Mouse (Mus musculus): ENCODE measurements around the gene Lingo1. TPM values are rescaled to one million over a fixed set of nuclear protein-coding genes. Genes with fewer than 3 reads are reported as not detected.

The Lingo1 gene
- polyA plus RNA-seq, 1 experiment: not detected

GRCm38 (mm10) chr9:56739181-56739737, 57.0 kb downstream of the Lingo1 start:
- Histone ChIP-seq H3K4me3 (replicated peaks) (no peak overlapping the region), H3K27me3 (ENCODE audit: control insufficient read depth) (no peaks in the 10 kb centered on the region), H3K4me1 (ENCODE audit: control insufficient read depth) (no peaks in the 10 kb centered on the region), H3K9me3 (ENCODE audit: control insufficient read depth, low read length) (no peaks in the 10 kb centered on the region), H3K36me3 (ENCODE audit: control insufficient read depth) (no peaks in the 10 kb centered on the region)
- TF ChIP-seq TAL1 (IDR thresholded peaks at IDR 0.05; ENCODE audit: low read length): no peak
- TF ChIP-seq GATA1 (IDR thresholded peaks at IDR 0.05; ENCODE audit: low read length): no peak

- Histone ChIP-seq H3K9me3 (ENCODE audit: control insufficient read depth, low read length) (no peaks in the 10 kb centered on the region), H3K4me1 (ENCODE audit: control insufficient read depth) (no peaks in the 10 kb centered on the region), H3K27me3 (ENCODE audit: control insufficient read depth) (no peaks in the 10 kb centered on the region), H3K36me3 (ENCODE audit: control insufficient read depth) (no peaks in the 10 kb centered on the region), H3K4me3 (replicated peaks) (no peak overlapping the region)
- TF ChIP-seq GATA1 (IDR thresholded peaks at IDR 0.05; ENCODE audit: low read length): no peak
- TF ChIP-seq TAL1 (IDR thresholded peaks at IDR 0.05; ENCODE audit: low read length): no peak
Observed at GRCm38 (mm10) chr9:56738261-56739171, 57.8 kb downstream of the Lingo1 start.

GRCm38 (mm10) chr9:56734398-56734797, 61.9 kb downstream of the Lingo1 start:
- TF ChIP-seq GATA1 (IDR thresholded peaks at IDR 0.05; ENCODE audit: low read length): no peak
- TF ChIP-seq TAL1 (IDR thresholded peaks at IDR 0.05; ENCODE audit: low read length): no peak
- no peaks in the 10 kb centered on the region for H3K27me3 ChIP-seq (ENCODE audit: control insufficient read depth)
- no peaks in the 10 kb centered on the region for H3K4me1 ChIP-seq (ENCODE audit: control insufficient read depth)

GRCm38 (mm10) chr9:56730997-56731396, 65.3 kb downstream of the Lingo1 start:
- H3K9me3 ChIP-seq (ENCODE audit: control insufficient read depth, low read length): no peaks in the 10 kb centered on the region
- H3K4me3 ChIP-seq (replicated peaks): no peak overlapping the region
- H3K4me1 ChIP-seq (ENCODE audit: control insufficient read depth): no peaks in the 10 kb centered on the region
- no peaks in the 10 kb centered on the region for H3K36me3 ChIP-seq (ENCODE audit: control insufficient read depth)
- H3K27me3 ChIP-seq (ENCODE audit: control insufficient read depth): no peaks in the 10 kb centered on the region
- no peak for TF ChIP-seq GATA1 (IDR thresholded peaks at IDR 0.05; ENCODE audit: low read length)
- TF ChIP-seq TAL1 (IDR thresholded peaks at IDR 0.05; ENCODE audit: low read length): no peak

More at GRCm38 (mm10) chr9:56734398-56734797, 61.9 kb downstream of the Lingo1 start:
- H3K4me3 ChIP-seq (replicated peaks): no peak overlapping the region
- no peaks in the 10 kb centered on the region for H3K9me3 ChIP-seq (ENCODE audit: control insufficient read depth, low read length)
- H3K36me3 ChIP-seq (ENCODE audit: control insufficient read depth): no peaks in the 10 kb centered on the region

- no peaks in the 10 kb centered on the region for H3K27me3 ChIP-seq (ENCODE audit: control insufficient read depth)
Observed at GRCm38 (mm10) chr9:56729145-56729544, 67.1 kb downstream of the Lingo1 start.

GRCm38 (mm10) chr9:56727703-56728684, 68.3 kb downstream of the Lingo1 start:
- Histone ChIP-seq H3K36me3 (ENCODE audit: control insufficient read depth) (no peaks in the 10 kb centered on the region), H3K27me3 (ENCODE audit: control insufficient read depth) (no peaks in the 10 kb centered on the region), H3K9me3 (ENCODE audit: control insufficient read depth, low read length) (no peaks in the 10 kb centered on the region), H3K4me3 (replicated peaks) (no peak overlapping the region), H3K4me1 (ENCODE audit: control insufficient read depth) (no peaks in the 10 kb centered on the region)
- TF ChIP-seq GATA1 (IDR thresholded peaks at IDR 0.05; ENCODE audit: low read length) (no peak), TAL1 (IDR thresholded peaks at IDR 0.05; ENCODE audit: low read length) (no peak)

More at GRCm38 (mm10) chr9:56729145-56729544, 67.1 kb downstream of the Lingo1 start:
- no peaks in the 10 kb centered on the region for H3K9me3 ChIP-seq (ENCODE audit: control insufficient read depth, low read length)
- TF ChIP-seq TAL1 (IDR thresholded peaks at IDR 0.05; ENCODE audit: low read length): no peak
- TF ChIP-seq GATA1 (IDR thresholded peaks at IDR 0.05; ENCODE audit: low read length): no peak
- H3K36me3 ChIP-seq (ENCODE audit: control insufficient read depth): no peaks in the 10 kb centered on the region
- H3K4me3 ChIP-seq (replicated peaks): no peak overlapping the region
- H3K4me1 ChIP-seq (ENCODE audit: control insufficient read depth): no peaks in the 10 kb centered on the region

GRCm38 (mm10) chr9:56725814-56726213, 70.5 kb downstream of the Lingo1 start:
- H3K4me3 ChIP-seq (replicated peaks): no peak overlapping the region
- no peaks in the 10 kb centered on the region for H3K9me3 ChIP-seq (ENCODE audit: control insufficient read depth, low read length)
- TF ChIP-seq GATA1 (IDR thresholded peaks at IDR 0.05; ENCODE audit: low read length) (no peak), TAL1 (IDR thresholded peaks at IDR 0.05; ENCODE audit: low read length) (no peak)
- no peaks in the 10 kb centered on the region for H3K4me1 ChIP-seq (ENCODE audit: control insufficient read depth)
- H3K36me3 ChIP-seq (ENCODE audit: control insufficient read depth): no peaks in the 10 kb centered on the region
- no peaks in the 10 kb centered on the region for H3K27me3 ChIP-seq (ENCODE audit: control insufficient read depth)

- Histone ChIP-seq H3K4me3 (replicated peaks) (no peak overlapping the region), H3K9me3 (ENCODE audit: control insufficient read depth, low read length) (no peaks in the 10 kb centered on the region), H3K4me1 (ENCODE audit: control insufficient read depth) (no peaks in the 10 kb centered on the region), H3K27me3 (ENCODE audit: control insufficient read depth) (no peaks in the 10 kb centered on the region), H3K36me3 (ENCODE audit: control insufficient read depth) (no peaks in the 10 kb centered on the region)
- TF ChIP-seq TAL1 (IDR thresholded peaks at IDR 0.05; ENCODE audit: low read length) (no peak), GATA1 (IDR thresholded peaks at IDR 0.05; ENCODE audit: low read length) (no peak)
Observed at GRCm38 (mm10) chr9:56722089-56722825, 74.0 kb downstream of the Lingo1 start.

Data from erythroblast, embryonic 14.5 days (primary cell).